Mouse (Mus musculus): Measurements from ENCODE around the gene Fam243.

DNA sequence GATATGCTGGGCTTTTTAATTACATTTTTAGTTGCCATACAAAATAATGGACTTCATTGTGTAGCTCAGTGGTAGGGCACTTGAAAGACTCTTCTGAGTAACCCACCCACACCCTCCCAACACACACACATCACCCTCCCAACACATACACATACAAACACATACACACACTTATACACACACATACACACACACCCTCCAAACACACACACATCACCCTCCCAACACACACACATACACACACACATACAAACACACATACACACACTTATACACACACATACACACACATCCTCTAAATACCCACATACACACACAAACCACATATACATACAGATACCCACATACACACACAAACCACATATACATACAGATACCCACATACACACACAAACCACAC is 31.2 kb downstream of the Fam243 start:
- no peak for TF ChIP-seq CTCF (IDR thresholded peaks at IDR 0.05; ENCODE audit: low read depth)
- no peak for TF ChIP-seq EP300 (optimal IDR thresholded peaks at IDR 0.05)
